Mouse (Mus musculus): Measurements from ENCODE around the gene Polg. TPM values are rescaled to one million over a fixed set of nuclear protein-coding genes. Genes with fewer than 3 reads are reported as not detected.

Gene Polg
- polyA plus RNA-seq, 1 experiment from 2014 or later = 11.0 TPM

Other genes starting within 250 kb of the Polg start
- gene Abhd2, start 193.2 kb downstream of the Polg start, polyA plus RNA-seq (2018) = 18.4 to 25.1 TPM (median 23.3 TPM) in 3 replicates
- not detected in 3 replicates for gene Rlbp1, start 79.3 kb downstream of the Polg start, polyA plus RNA-seq (2018)
- gene Fanci, start 74.4 kb downstream of the Polg start, polyA plus RNA-seq (2018) = 0.18 to 2.9 TPM (median 1.1 TPM) in 3 replicates
- gene Rhcg, start 151.3 kb upstream of the Polg start, polyA plus RNA-seq (2018) = not detected in 3 replicates
- 0.12 to 2.8 TPM (median 1.6 TPM) in 3 replicates for gene Ticrr, start 193.8 kb upstream of the Polg start, polyA plus RNA-seq (2018)
- gene Kif7, start 249.4 kb upstream of the Polg start, polyA plus RNA-seq (2018) = 0.44 to 1.3 TPM (median 0.49 TPM) in 3 replicates